Mouse (Mus musculus): ENCODE results near the gene Bcl9l.

Gene Bcl9l

GRCm38 (mm10) chr9:44497624-44498377 is 15.2 kb downstream of the Bcl9l start:
- DNase-seq (ENCODE audit: low spot score), result no peak

GRCm38 (mm10) chr9:44498421-44499355 is 16.1 kb downstream of the Bcl9l start:
- peak; percentile 66 for DNase-seq (ENCODE audit: low spot score)

DNA sequence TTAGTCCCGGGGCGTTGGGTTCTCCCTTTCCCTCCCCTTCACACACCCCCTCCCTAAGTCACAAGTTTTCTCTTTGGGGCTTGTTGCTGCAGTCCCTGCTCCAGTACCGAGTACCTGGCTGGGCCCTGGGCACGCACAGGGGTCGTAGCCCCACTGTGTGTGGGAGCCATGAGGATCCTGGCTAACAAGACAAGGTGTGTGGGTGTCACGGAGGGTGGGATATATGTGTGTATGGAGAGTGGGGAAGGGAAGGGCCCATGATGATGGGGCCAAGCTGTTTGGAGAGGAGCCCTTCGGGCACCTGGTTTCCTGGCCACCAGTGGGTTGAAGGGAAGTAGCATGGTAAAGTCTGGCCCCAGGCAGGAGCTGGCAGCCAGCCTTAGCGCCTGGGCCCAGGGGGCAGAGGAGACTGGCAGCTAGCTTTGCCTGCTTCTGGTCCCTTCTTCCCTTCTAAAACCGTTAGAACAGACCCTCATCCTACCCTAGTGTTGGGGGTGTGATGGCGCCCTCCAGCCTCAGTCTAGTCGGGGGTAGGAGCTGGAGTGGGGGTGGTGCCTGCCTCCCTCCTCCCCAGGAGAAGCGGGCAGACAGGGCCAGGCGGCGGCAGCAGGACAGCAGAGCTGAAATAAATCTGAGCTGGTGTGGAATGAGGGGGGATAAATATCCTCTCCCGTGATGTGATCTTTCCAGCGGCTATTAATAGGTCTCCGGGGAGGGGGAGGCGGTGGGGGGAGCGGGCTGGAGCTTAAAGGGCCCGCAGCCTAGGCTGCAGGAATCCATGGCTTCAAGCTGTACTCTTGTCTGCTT is 16.9 kb downstream of the Bcl9l start:
- no peak for DNase-seq (ENCODE audit: low spot score)

GRCm38 (mm10) chr9:44500163-44500533 is 17.5 kb downstream of the Bcl9l start:
- DNase-seq (ENCODE audit: low spot score), result no peak

- DNase-seq (ENCODE audit: low spot score), result no peak
Measured at GRCm38 (mm10) chr9:44500638-44501175, 18.1 kb downstream of the Bcl9l start.

GRCm38 (mm10) chr9:44501206-44501879 is 18.7 kb downstream of the Bcl9l start:
- DNase-seq (ENCODE audit: low spot score), result no peak

- DNase-seq (ENCODE audit: low spot score), result peak; percentile 83
Measured at GRCm38 (mm10) chr9:44502006-44502405, 19.4 kb downstream of the Bcl9l start.

- no peak for DNase-seq (ENCODE audit: low spot score)
Measured at GRCm38 (mm10) chr9:44504893-44505823, 22.5 kb downstream of the Bcl9l start.

GRCm38 (mm10) chr9:44505824-44506467 is 23.3 kb downstream of the Bcl9l start:
- DNase-seq (ENCODE audit: low spot score), result no peak

- DNase-seq (ENCODE audit: low spot score), result no peak
Measured at GRCm38 (mm10) chr9:44506566-44506965, 23.9 kb downstream of the Bcl9l start.

DNA sequence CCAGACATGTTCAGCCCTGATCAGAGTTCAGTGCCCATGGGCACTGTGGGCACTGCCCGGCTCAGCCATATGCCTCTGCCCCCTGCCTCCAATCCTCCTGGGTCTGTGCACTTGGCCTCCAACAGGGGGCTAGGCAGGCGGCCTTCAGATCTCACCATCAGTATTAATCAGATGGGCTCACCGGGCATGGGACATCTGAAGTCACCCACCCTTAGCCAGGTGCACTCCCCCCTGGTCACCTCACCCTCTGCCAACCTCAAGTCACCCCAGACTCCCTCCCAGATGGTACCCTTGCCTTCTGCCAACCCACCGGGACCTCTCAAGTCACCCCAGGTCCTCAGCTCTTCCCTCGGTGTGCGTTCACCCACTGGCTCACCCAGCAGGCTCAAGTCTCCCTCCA is 24.7 kb downstream of the Bcl9l start:
- no peak for DNase-seq (ENCODE audit: low spot score)

DNA sequence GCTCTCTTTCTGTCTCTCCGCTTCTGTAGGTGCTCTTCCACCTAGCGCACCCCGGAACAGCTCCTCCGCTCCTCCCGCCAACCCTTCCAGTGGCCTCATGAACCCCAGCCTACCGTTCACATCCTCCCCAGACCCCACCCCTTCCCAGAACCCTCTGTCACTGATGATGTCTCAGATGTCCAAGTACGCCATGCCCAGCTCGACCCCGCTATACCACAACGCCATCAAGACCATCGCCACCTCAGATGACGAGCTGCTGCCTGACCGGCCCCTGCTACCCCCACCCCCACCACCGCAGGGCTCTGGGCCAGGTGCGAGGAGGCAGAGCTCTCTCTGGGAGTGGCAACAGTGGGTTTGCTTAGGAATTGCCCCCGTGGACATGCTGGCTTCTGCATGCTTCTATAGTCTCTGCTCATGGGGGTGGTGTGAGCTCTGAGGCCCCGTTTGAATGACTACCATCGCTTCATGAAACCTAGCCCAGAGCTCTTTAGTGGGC is 25.5 kb downstream of the Bcl9l start:
- no peak for DNase-seq (ENCODE audit: low spot score)

- DNase-seq (ENCODE audit: low spot score), result no peak
Measured at GRCm38 (mm10) chr9:44508721-44509486, 26.3 kb downstream of the Bcl9l start.

DNA sequence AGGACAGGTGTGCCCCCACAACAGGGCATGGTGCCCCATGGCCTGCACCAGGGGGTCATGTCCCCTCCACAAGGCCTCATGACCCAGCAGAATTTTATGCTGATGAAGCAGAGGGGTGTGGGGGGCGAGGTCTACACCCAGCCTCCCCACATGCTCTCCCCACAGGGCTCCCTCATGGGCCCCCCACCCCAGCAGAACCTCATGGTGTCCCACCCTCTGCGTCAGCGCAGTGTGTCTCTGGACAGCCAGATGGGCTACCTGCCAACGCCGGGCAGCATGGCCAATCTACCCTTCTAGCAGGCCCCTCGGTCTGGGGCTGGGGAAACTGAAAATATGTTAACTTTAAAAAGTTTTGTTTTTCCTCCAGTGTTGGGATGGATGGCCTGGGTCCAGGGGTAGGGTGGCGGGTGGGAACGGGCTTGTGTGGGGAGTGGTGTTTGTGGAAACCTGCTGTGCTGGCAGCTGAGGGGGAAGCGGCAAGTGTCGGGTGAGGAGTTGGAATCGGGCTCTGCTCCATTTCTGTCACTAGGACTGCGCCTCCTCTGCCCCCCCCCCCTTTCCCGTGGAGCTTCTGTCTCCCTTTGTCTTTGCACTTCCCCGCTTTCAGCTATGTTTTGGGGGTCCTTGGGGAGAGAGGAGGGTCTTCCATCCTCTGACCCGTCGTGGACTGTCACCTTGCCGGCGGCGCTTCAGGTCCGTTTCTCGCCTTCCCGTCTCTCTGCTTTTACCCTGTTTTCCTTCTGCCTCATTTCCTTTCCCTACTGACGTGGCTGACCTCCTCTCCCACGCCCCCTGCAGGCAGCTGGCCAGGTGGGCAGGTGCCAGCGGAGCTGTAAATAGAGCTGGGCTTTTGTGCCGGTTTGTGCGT is 27.1 kb downstream of the Bcl9l start:
- peak; percentile 88 for DNase-seq (ENCODE audit: low spot score)

- no peak for DNase-seq (ENCODE audit: low spot score)
Measured at GRCm38 (mm10) chr9:44510355-44510871, 27.8 kb downstream of the Bcl9l start.

GRCm38 (mm10) chr9:44510872-44511601 is 28.4 kb downstream of the Bcl9l start:
- DNase-seq (ENCODE audit: low spot score), result no peak
